Mouse (Mus musculus): ENCODE data around the gene Exph5.

- no peak for TF ChIP-seq CTCF (IDR thresholded peaks at IDR 0.05; ENCODE audit: low read depth)
- no peak for TF ChIP-seq EP300 (IDR thresholded peaks at IDR 0.05; ENCODE audit: low read depth)
Measured at GRCm38 (mm10) chr9:53328203-53328602, 26.7 kb downstream of the Exph5 start.
